Comparison of ENCODE assay signal across 9 mouse cellular contexts in the genomic region with DNA sequence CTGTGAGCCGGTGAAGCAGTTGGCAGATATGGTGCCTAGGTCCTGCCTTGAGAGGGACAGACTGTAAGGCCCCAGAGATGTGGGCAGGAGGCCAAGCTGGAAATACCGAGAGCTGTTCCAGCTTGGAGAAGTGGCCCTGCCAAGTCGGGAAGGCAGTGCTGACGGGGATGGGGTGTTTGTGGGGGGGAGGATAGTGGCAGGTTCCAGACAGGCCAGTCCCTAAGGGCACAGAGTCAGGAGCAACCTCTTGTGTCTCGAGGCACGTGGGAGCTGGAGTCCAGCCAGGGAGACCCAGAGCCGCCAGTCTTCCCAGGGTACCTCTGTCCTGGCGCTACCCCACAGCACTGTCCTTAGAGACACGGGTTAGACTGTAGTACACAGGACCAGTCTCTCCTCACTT. TPM values are rescaled to one million over a fixed set of nuclear protein-coding genes. Genes with fewer than 3 reads are reported as not detected.
DNase-seq lines count a peak whose midpoint lies in the region; ATAC-seq and TF ChIP-seq lines count a peak whose summit lies in the region.
"Had no signal": no experiment of that assay in that cellular context is flagged by ENCODE, and none has a peak within 500 bp of the region (broad histone marks: within the 10 kb centered on the region; RNA-seq: fewer than 3 reads in every experiment).

No protein-coding gene starts in this region.

- H3K27me3 ChIP-seq in kidney, embryonic 14.5 days (ENCODE audit: control insufficient read depth, insufficient read depth, low read length), result no peaks in the 10 kb centered on the region
- no peaks in the 10 kb centered on the region for H3K27me3 ChIP-seq in cerebellum, adult 2 months (ENCODE audit: control insufficient read depth, insufficient read depth, low read length)
- no peaks in the 10 kb centered on the region for H3K27me3 ChIP-seq in hindbrain, embryonic 13.5 days
- H3K27me3 ChIP-seq in neural tube, embryonic 13.5 days, result no peaks in the 10 kb centered on the region

- no peak overlapping the region for H3K4me2 ChIP-seq in kidney, embryonic 14.5 days (replicated peaks; ENCODE audit: low read depth, low read length)
- H3K4me2 ChIP-seq in hindbrain, embryonic 13.5 days, result no peak overlapping the region
- no peak overlapping the region for H3K4me2 ChIP-seq in neural tube, embryonic 13.5 days

- H3K9ac ChIP-seq in kidney, embryonic 14.5 days (ENCODE audit: low read depth, low read length), result no peak overlapping the region
- no peak overlapping the region for H3K9ac ChIP-seq in hindbrain, embryonic 13.5 days
- H3K9ac ChIP-seq in neural tube, embryonic 13.5 days, result no peak overlapping the region

- no peak for ATAC-seq in kidney, embryonic 14.5 days (ENCODE audit: low FRiP score, low TSS enrichment)
- ATAC-seq in hindbrain, embryonic 13.5 days (ENCODE audit: low FRiP score), result peak; percentile 74
- peak; percentile 55 for ATAC-seq in neural tube, embryonic 13.5 days (ENCODE audit: low read depth)
- no peak for ATAC-seq in erythroid progenitor cell, adult 5-6 weeks (replicated peaks; ENCODE audit: low FRiP score, poor library complexity, severe bottlenecking)

- peaks cover 81% of the 10 kb centered on the region for H3K4me1 ChIP-seq in kidney, embryonic 14.5 days (ENCODE audit: control insufficient read depth, insufficient read depth, low read length)
- H3K4me1 ChIP-seq in cerebellum, adult 2 months (ENCODE audit: control insufficient read depth, insufficient read depth, low read length), result peaks cover 8% of the 10 kb centered on the region; the same call in 1 of the 2 replicates
- H3K4me1 ChIP-seq in hindbrain, embryonic 13.5 days (replicated peaks), result peaks cover 57% of the 10 kb centered on the region
- H3K4me1 ChIP-seq in neural tube, embryonic 13.5 days (replicated peaks), result peaks cover 79% of the 10 kb centered on the region

- no peak overlapping the region for H3K4me3 ChIP-seq in kidney, embryonic 14.5 days (ENCODE audit: low read length)
- H3K4me3 ChIP-seq in cerebellum, adult 2 months (replicated peaks; ENCODE audit: insufficient read depth, low read depth, low read length), result no peak overlapping the region
- H3K4me3 ChIP-seq in gastrocnemius, adult 2 months, result peak overlapping the region; percentile 21; the same call in 1 of the 2 replicates
- no peak overlapping the region for H3K4me3 ChIP-seq in hindbrain, embryonic 13.5 days
- H3K4me3 ChIP-seq in neural tube, embryonic 13.5 days, result no peak overlapping the region

- H3K9me3 ChIP-seq in kidney, embryonic 14.5 days (ENCODE audit: control insufficient read depth, low read length), result no peaks in the 10 kb centered on the region
- no peaks in the 10 kb centered on the region for H3K9me3 ChIP-seq in hindbrain, embryonic 13.5 days
- no peaks in the 10 kb centered on the region for H3K9me3 ChIP-seq in neural tube, embryonic 13.5 days

- WGBS in kidney, embryonic 14.5 days, result 46% methylated on average over 9 of the region's 9 CpGs
- WGBS in cerebellum, adult 2 months, result 6% methylated on average over 9 of the region's 9 CpGs
- 56% methylated on average over 9 of the region's 9 CpGs for WGBS in hindbrain, embryonic 13.5 days
- WGBS in neural tube, embryonic 13.5 days, result 50% methylated on average over 9 of the region's 9 CpGs

- DNase-seq in kidney, adult 11 months, result peak; percentile 95
- peak; percentile 84 to 90 for DNase-seq in cerebellum, adult 2 months
- DNase-seq in gastrocnemius, adult 2 months, result peak; percentile 95
- peak; percentile 43 to 49 for DNase-seq in layer of hippocampus, postnatal 36 days

- TF ChIP-seq CTCF in cerebellum, adult 2 months (IDR thresholded peaks at IDR 0.05; ENCODE audit: borderline replicate concordance, insufficient read depth, low read depth, low read length), result no peak
- no peak for TF ChIP-seq CTCF in gastrocnemius, adult 2 months (IDR thresholded peaks at IDR 0.05)

- no peak for TF ChIP-seq POLR2A in cerebellum, adult 2 months (IDR thresholded peaks at IDR 0.05; ENCODE audit: borderline replicate concordance, insufficient read depth, low read length)

- H3K27ac ChIP-seq in kidney, embryonic 14.5 days (ENCODE audit: low read depth, low read length), result no peak overlapping the region; the same call in 1 of the 2 replicates
- H3K27ac ChIP-seq in cerebellum, adult 2 months (ENCODE audit: insufficient read depth, low read length), result no peak overlapping the region
- peak overlapping the region; percentile 75 for H3K27ac ChIP-seq in gastrocnemius, adult 2 months
- peak overlapping the region; percentile 49 for H3K27ac ChIP-seq in hindbrain, embryonic 13.5 days
- H3K27ac ChIP-seq in neural tube, embryonic 13.5 days (replicated peaks), result peak overlapping the region; percentile 56

- peaks cover 5% of the 10 kb centered on the region; the same call in 1 of the 2 replicates for H3K36me3 ChIP-seq in kidney, embryonic 14.5 days (ENCODE audit: control insufficient read depth, insufficient read depth, low read length)
- no peaks in the 10 kb centered on the region for H3K36me3 ChIP-seq in hindbrain, embryonic 13.5 days
- no peaks in the 10 kb centered on the region for H3K36me3 ChIP-seq in neural tube, embryonic 13.5 days

- intact Hi-C loops in gastrocnemius, adult 2 months (cut with DNase I), result loop anchor here (2.0 kb wide), 1 partner anchor 54 kb away; the partner anchor contains the start of gene Smad6

RNA-seq across cellular contexts. Expression of gene Smad6, which starts 53.3 kb away (rescaled TPM):
- 12.2 and 14.3 TPM in 2 replicates for polyA plus RNA-seq in kidney, embryonic 14.5 days (2014; fragmentation: Nextera tagmentation; extraction: Ambion mirVana)
- polyA plus RNA-seq in cerebellum, adult 2 months (2012; rRNA removed), result 2.0 and 2.4 TPM in 2 replicates
- 1 to 10 TPM; 2.2 to 5.7 TPM for total RNA-seq in gastrocnemius, adult 2 months (2021)
- polyA plus RNA-seq in hindbrain, embryonic 13.5 days (2015; fragmentation: Nextera tagmentation; extraction: Ambion mirVana), result 2.3 and 2.8 TPM in 2 replicates
- total RNA-seq in layer of hippocampus, postnatal 36 days (2021), result 1 to 10 TPM; 1.4 to 2.2 TPM
- polyA plus RNA-seq in neural tube, embryonic 13.5 days (2015; fragmentation: Nextera tagmentation; extraction: Ambion mirVana), result 3.8 and 4.1 TPM in 2 replicates
- not detected in 2 replicates for total RNA-seq in erythroid progenitor cell, adult 5-6 weeks (2015; ENCODE audit: low replicate concordance)
- total RNA-seq in erythroid progenitor cell, adult 5-6 weeks (2017; ENCODE audit: low replicate concordance), result 0.39 TPM in 1 of 2 replicates, not detected in the other
- total RNA-seq: neutrophil, adult 5-6 weeks had no signal

Comparison
In these comparisons a context has a peak if more than half of its experiments do, and no peak if none do; other contexts are left out.
1. ATAC-seq: peak in hindbrain, embryonic 13.5 days (single experiment) and neural tube, embryonic 13.5 days (single experiment); none in kidney, embryonic 14.5 days (single experiment) and erythroid progenitor cell, adult 5-6 weeks (single experiment).
2. H3K27ac ChIP-seq: peak in gastrocnemius, adult 2 months (single experiment), hindbrain, embryonic 13.5 days (single experiment) and neural tube, embryonic 13.5 days (single experiment); none in kidney, embryonic 14.5 days (single experiment) and cerebellum, adult 2 months (single experiment).
3. Peak in every context shown above with its lines, with median percentiles within 50 percentile points of each other: DNase-seq.